Mouse (Mus musculus) embryonic facial prominence, embryonic 12.5 days (tissue): ENCODE results near the gene Mageb18. TPM values are rescaled to one million over a fixed set of nuclear protein-coding genes. Genes with fewer than 3 reads are reported as not detected.

Experiments used
- ATAC-seq: fragments of 200-750 bp; cut with Nextera tagmentation; 2 replicates; pipeline ENCODE4 v1.8.0; 2017; ENCODE audit not compliant: insufficient number of reproducible peaks, insufficient read depth, low FRiP score, low TSS enrichment
- H3K27ac ChIP-seq: fragments of 300-500 bp; sonication (generic); 2 replicates; pipeline ENCODE4 v1.5.1; 2016; ENCODE audit warnings: mild to moderate bottlenecking
- H3K27me3 ChIP-seq: fragments of 300-500 bp; sonication (generic); 2 replicates; pipeline ENCODE4 v1.6.1; 2016; ENCODE audit warnings: mild to moderate bottlenecking, moderate library complexity
- H3K36me3 ChIP-seq: fragments of 300-500 bp; sonication (generic); 2 replicates; pipeline ENCODE4 v1.6.1; 2016; ENCODE audit warnings: mild to moderate bottlenecking
- H3K4me1 ChIP-seq: fragments of 300-500 bp; sonication (generic); 2 replicates; pipeline ENCODE4 v1.6.1; 2016
- H3K4me2 ChIP-seq: fragments of 300-500 bp; sonication (generic); replicated peaks from 2 replicates; pipeline ENCODE4 v1.6.1; 2016; ENCODE audit warnings: mild to moderate bottlenecking, moderate library complexity
- H3K4me3 ChIP-seq: fragments of 300-500 bp; sonication (generic); 2 replicates; pipeline ENCODE4 v1.5.1; 2016; ENCODE audit warnings: mild to moderate bottlenecking
- H3K9ac ChIP-seq: fragments of 300-500 bp; sonication (generic); 2 replicates; pipeline ENCODE4 v1.6.1; 2016; ENCODE audit warnings: mild to moderate bottlenecking, moderate library complexity
- H3K9me3 ChIP-seq: fragments of 300-500 bp; sonication (generic); 2 replicates; pipeline ENCODE4 v1.6.1; 2016; ENCODE audit warnings: mild to moderate bottlenecking, moderate library complexity
- WGBS: fragments of 180-500 bp; shearing (Covaris S2); methylation state at CpG from one replicate; pipeline ENCODE4 v1.1.7; 2016; 5-methylcytosine and 5-hydroxymethylcytosine counted together
- polyA plus RNA-seq: library from polyadenylated mRNA; unstranded; fragments of >200 nt; fragmentation: Nextera tagmentation; extraction: Ambion mirVana; gene quantifications from 2 replicates; pipeline ENCODE4 v1.2.1, GENCODE M21; 2016

The Mageb18 gene
- polyA plus RNA-seq, 1 experiment from 2014 or later, result not detected

- H3K4me1 ChIP-seq, result no peaks in the 10 kb centered on the region
- no peak for ATAC-seq
- no peak overlapping the region for H3K4me2 ChIP-seq
- no peak overlapping the region for H3K9ac ChIP-seq
- H3K36me3 ChIP-seq, result no peaks in the 10 kb centered on the region
- no peaks in the 10 kb centered on the region for H3K27me3 ChIP-seq
- no peak overlapping the region for H3K4me3 ChIP-seq
- H3K9me3 ChIP-seq, result no peaks in the 10 kb centered on the region
- 78% methylated on average over 2 of the region's 2 CpGs for WGBS
- no peak overlapping the region for H3K27ac ChIP-seq
Observed at GRCm38 (mm10) chrX:92339551-92339950, 259.8 kb downstream of the Mageb18 start.

- 64% methylated on average over 1 of the region's 1 CpGs for WGBS
- H3K4me2 ChIP-seq, result no peak overlapping the region
- H3K27me3 ChIP-seq, result no peaks in the 10 kb centered on the region
- H3K9me3 ChIP-seq, result no peaks in the 10 kb centered on the region
- no peak overlapping the region for H3K9ac ChIP-seq
- H3K4me3 ChIP-seq, result no peak overlapping the region
- no peak overlapping the region for H3K27ac ChIP-seq
- H3K36me3 ChIP-seq, result no peaks in the 10 kb centered on the region
- ATAC-seq, result no peak
- H3K4me1 ChIP-seq, result no peaks in the 10 kb centered on the region
Observed at GRCm38 (mm10) chrX:92333459-92333858, 265.9 kb downstream of the Mageb18 start.

GRCm38 (mm10) chrX:92323599-92323998 is 275.8 kb downstream of the Mageb18 start:
- 36% methylated on average over 1 of the region's 1 CpGs for WGBS
- Histone ChIP-seq H3K4me2 (no peak overlapping the region), H3K9ac (no peak overlapping the region), H3K9me3 (no peaks in the 10 kb centered on the region), H3K27ac (no peak overlapping the region), H3K36me3 (no peaks in the 10 kb centered on the region), H3K4me3 (no peak overlapping the region), H3K27me3 (no peaks in the 10 kb centered on the region), H3K4me1 (no peaks in the 10 kb centered on the region)
- ATAC-seq, result no peak

DNA sequence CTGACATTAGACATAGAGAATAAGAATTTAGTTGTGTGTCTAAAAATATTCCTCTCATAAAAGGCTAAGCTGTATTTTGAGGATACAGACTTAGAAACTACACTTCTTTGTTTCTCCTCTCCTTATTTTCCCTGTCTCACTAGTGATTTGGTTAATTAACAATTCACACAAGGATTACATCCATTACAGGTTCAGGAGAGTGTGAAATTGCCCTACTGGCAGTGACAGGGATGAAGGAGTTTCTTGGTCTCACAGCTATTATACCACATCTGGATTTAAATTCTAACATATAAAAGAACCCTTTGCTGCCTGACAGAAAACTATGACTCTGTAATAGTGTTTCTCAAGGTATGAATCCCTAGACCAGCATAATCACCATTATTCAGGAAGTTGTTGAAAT is 318.8 kb downstream of the Mageb18 start:
- no peak overlapping the region for H3K9ac ChIP-seq
- no peak overlapping the region for H3K27ac ChIP-seq
- no peaks in the 10 kb centered on the region for H3K36me3 ChIP-seq
- H3K27me3 ChIP-seq, result no peaks in the 10 kb centered on the region
- H3K4me2 ChIP-seq, result no peak overlapping the region
- H3K4me3 ChIP-seq, result no peak overlapping the region
- no peak for ATAC-seq
- H3K4me1 ChIP-seq, result no peaks in the 10 kb centered on the region
- no peaks in the 10 kb centered on the region for H3K9me3 ChIP-seq

Other genes starting within 250 kb of the Mageb18 start
- not detected in 2 replicates for gene Gm5941, start 109.6 kb downstream of the Mageb18 start, polyA plus RNA-seq